Mouse (Mus musculus) Patski (cell line): ENCODE data around the gene Il6ra. TPM values are rescaled to one million over a fixed set of nuclear protein-coding genes. Genes with fewer than 3 reads are reported as not detected.

Experiments
- ATAC-seq: fragments of 100-300 bp; one replicate; pipeline ENCODE4 v1.8.0; 2021
- CTCF ChIA-PET: fragments of 350-600 bp; sonication (Branson Sonifier 250); formaldehyde crosslinking; loops from one replicate; lab custom pipeline; 2022; ENCODE audit warnings: inconsistent platforms; lab: Charles Lee
- POLR2A ChIA-PET: fragments of 350-600 bp; sonication (Branson Sonifier 250); formaldehyde crosslinking; loops from one replicate; lab custom pipeline; 2022; ENCODE audit warnings: antibody characterized with exemption, inconsistent platforms; lab: Charles Lee
- DNase-seq: peaks from one replicate; pipeline ENCODE4 v3.0.0-alpha.2; 2011; ENCODE audit warnings: low read depth, low spot score
- H3K27me3 ChIP-seq: fragments of 371-371 bp; one replicate; pipeline ENCODE4 v1.5.1; 2021
- CTCF ChIP-seq: fragments of 100-300 bp; IDR thresholded peaks from one replicate; pipeline ENCODE4 v1.5.1; 2021
- in situ Hi-C: fragments of 300-500 bp; cut with MboI; formaldehyde crosslinking; loops from 3 replicates; pipeline ENCODE4 v1.11.1; 2018; ENCODE audit warnings: low pct_unique_long_range_greater_than_20kb, mixed read lengths
- polyA plus RNA-seq: library from polyadenylated mRNA; unstranded; gene quantifications from one replicate; pipeline ENCODE4 v1.2.3, GENCODE M21; 2021

The Il6ra gene
- polyA plus RNA-seq, 1 experiment from 2014 or later: 2.6 TPM

GRCm38 (mm10) chr3:89948021-89948420, 35.0 kb upstream of the Il6ra start:
- in situ Hi-C loops: no loop called here
- CTCF ChIA-PET: interaction anchor here (1.1 to 2.7 kb wide), 4 partner anchors 9 to 129 kb away, joined by 3 to 9 read pairs (median 6); no protein-coding TSS in a partner anchor
- TF ChIP-seq CTCF: no peak

GRCm38 (mm10) chr3:89945026-89945425, 32.0 kb upstream of the Il6ra start:
- no peak for TF ChIP-seq CTCF
- DNase-seq (no peak), ATAC-seq (no peak)
- in situ Hi-C loops: no loop called here
- POLR2A ChIA-PET: no interaction called here
- CTCF ChIA-PET: interaction anchor here (0.9 to 2.0 kb wide), 3 partner anchors 9 to 19 kb away, joined by 3 to 9 read pairs (median 6); partner anchors contain the start of gene Atp8b2
- H3K27me3 ChIP-seq: no peaks in the 10 kb centered on the region

More at GRCm38 (mm10) chr3:89948021-89948420, 35.0 kb upstream of the Il6ra start:
- no peaks in the 10 kb centered on the region for H3K27me3 ChIP-seq
- DNase-seq: no peak
- ATAC-seq: no peak
- POLR2A ChIA-PET: no interaction called here

GRCm38 (mm10) chr3:89942894-89943293, 29.9 kb upstream of the Il6ra start:
- no peak for DNase-seq
- TF ChIP-seq CTCF: no peak

GRCm38 (mm10) chr3:89936495-89936894, 23.5 kb upstream of the Il6ra start:
- in situ Hi-C loops: no loop called here
- ChIA-PET POLR2A (no interaction called here), CTCF (interaction anchor here (0.7 to 1.4 kb wide), 3 partner anchors 9 to 17 kb away, joined by 3 to 5 read pairs (median 3); no protein-coding TSS in a partner anchor)
- ATAC-seq (no peak), DNase-seq (no peak)
- no peak for TF ChIP-seq CTCF
- H3K27me3 ChIP-seq: no peaks in the 10 kb centered on the region

More at GRCm38 (mm10) chr3:89942894-89943293, 29.9 kb upstream of the Il6ra start:
- H3K27me3 ChIP-seq: no peaks in the 10 kb centered on the region
- in situ Hi-C loops: no loop called here
- ChIA-PET POLR2A (no interaction called here), CTCF (no interaction called here)
- no peak for ATAC-seq

GRCm38 (mm10) chr3:89932925-89933324, 19.9 kb upstream of the Il6ra start:
- in situ Hi-C loops: no loop called here
- ATAC-seq (no peak), DNase-seq (no peak)
- no peak for TF ChIP-seq CTCF
- CTCF ChIA-PET: no interaction called here
- no peaks in the 10 kb centered on the region for H3K27me3 ChIP-seq
- POLR2A ChIA-PET: no interaction called here

- DNase-seq: peak; percentile 20
- ChIA-PET POLR2A (interaction anchor here (1.1 kb wide), 1 partner anchor 11 kb away, joined by 6 read pairs; no protein-coding TSS in a partner anchor), CTCF (interaction anchor here (1.0 to 2.5 kb wide), 4 partner anchors 12 to 149 kb away, joined by 3 to 9 read pairs (median 3); no protein-coding TSS in a partner anchor)
- in situ Hi-C loops: no loop called here
- ATAC-seq: peak; percentile 74
- H3K27me3 ChIP-seq: no peaks in the 10 kb centered on the region
- no peak for TF ChIP-seq CTCF
Observed at GRCm38 (mm10) chr3:89928956-89929355, 16.0 kb upstream of the Il6ra start.

GRCm38 (mm10) chr3:89926440-89926839, 13.4 kb upstream of the Il6ra start:
- ATAC-seq: no peak

GRCm38 (mm10) chr3:89920711-89921110, 7.7 kb upstream of the Il6ra start:
- TF ChIP-seq CTCF: no peak
- DNase-seq (no peak), ATAC-seq (no peak)
- ChIA-PET CTCF (interaction anchor here (0.9 to 2.9 kb wide), 2 partner anchors 17 to 33 kb away, joined by 3 to 9 read pairs; no protein-coding TSS in a partner anchor), POLR2A (no interaction called here)
- no peaks in the 10 kb centered on the region for H3K27me3 ChIP-seq
- in situ Hi-C loops: no loop called here

More at GRCm38 (mm10) chr3:89926440-89926839, 13.4 kb upstream of the Il6ra start:
- TF ChIP-seq CTCF: peak; percentile 62
- no peak for DNase-seq
- ChIA-PET POLR2A (no interaction called here), CTCF (interaction anchor here (0.8 to 1.4 kb wide), 3 partner anchors 12 to 140 kb away, joined by 3 read pairs; no protein-coding TSS in a partner anchor)
- in situ Hi-C loops: no loop called here
- no peaks in the 10 kb centered on the region for H3K27me3 ChIP-seq

- no peaks in the 10 kb centered on the region for H3K27me3 ChIP-seq
- DNase-seq (no peak), ATAC-seq (no peak)
- no peak for TF ChIP-seq CTCF
- CTCF ChIA-PET: interaction anchor here (1.0 to 1.6 kb wide), 3 partner anchors 12 to 56 kb away, joined by 3 to 5 read pairs (median 4); no protein-coding TSS in a partner anchor
- POLR2A ChIA-PET: interaction anchor here (1.0 kb wide), 1 partner anchor 12 kb away, joined by 6 read pairs; no protein-coding TSS in a partner anchor
- in situ Hi-C loops: no loop called here
Observed at GRCm38 (mm10) chr3:89917408-89917807, 4.4 kb upstream of the Il6ra start.

- in situ Hi-C loops: no loop called here
- no peak for ATAC-seq
- DNase-seq: no peak
- CTCF ChIA-PET: interaction anchor here (1.6 kb wide), 1 partner anchor 55 kb away, joined by 5 read pairs; no protein-coding TSS in a partner anchor
- POLR2A ChIA-PET: interaction anchor here (0.6 to 0.7 kb wide), 3 partner anchors 15 to 972 kb away, joined by 3 to 6 read pairs (median 5); no protein-coding TSS in a partner anchor
- TF ChIP-seq CTCF: no peak
- no peaks in the 10 kb centered on the region for H3K27me3 ChIP-seq
Observed at GRCm38 (mm10) chr3:89916622-89917021, 3.6 kb upstream of the Il6ra start.

- DNase-seq (no peak), ATAC-seq (no peak)
- POLR2A ChIA-PET: no interaction called here
- in situ Hi-C loops: loop anchor here (5.0 kb wide), 1 partner anchor 52 kb away; no protein-coding TSS in a partner anchor
- no peak for TF ChIP-seq CTCF
- H3K27me3 ChIP-seq: no peaks in the 10 kb centered on the region
- CTCF ChIA-PET: interaction anchor here (0.6 to 1.4 kb wide), 2 partner anchors 11 to 98 kb away, joined by 3 read pairs; no protein-coding TSS in a partner anchor
Observed at GRCm38 (mm10) chr3:89914700-89915099, 1.7 kb upstream of the Il6ra start.
